Mouse (Mus musculus) left cerebral cortex, postnatal 14 days (tissue): ENCODE measurements around the gene Msh5. TPM values are rescaled to one million over a fixed set of nuclear protein-coding genes. Genes with fewer than 3 reads are reported as not detected.
"Not testable (repeated sequence)": the region's sequence is repeated elsewhere in the genome, so short reads cannot be mapped to it uniquely, and the experiment has no call there.

Experiments
- DNase-seq, 2 experiments: peaks; one replicate each; pipeline ENCODE4 v3.0.0; 2021 to 2022; ENCODE audit warnings: low spot score in 2 of 2, mixed read lengths in 1 of 2
- intact Hi-C: fragments of 180-260 bp; cut with DNase I; formaldehyde crosslinking; loops from one replicate; pipeline ENCODE4 v1.15.1; 2025
- total RNA-seq, 2 experiments: library from RNA; stranded (reverse); gene quantifications; 2 replicates each; pipeline ENCODE4 v1.2.3; 2021

Msh5 gene
- total RNA-seq, 2 experiments from 2014 or later, result 0.59 to 0.75 TPM

DNA sequence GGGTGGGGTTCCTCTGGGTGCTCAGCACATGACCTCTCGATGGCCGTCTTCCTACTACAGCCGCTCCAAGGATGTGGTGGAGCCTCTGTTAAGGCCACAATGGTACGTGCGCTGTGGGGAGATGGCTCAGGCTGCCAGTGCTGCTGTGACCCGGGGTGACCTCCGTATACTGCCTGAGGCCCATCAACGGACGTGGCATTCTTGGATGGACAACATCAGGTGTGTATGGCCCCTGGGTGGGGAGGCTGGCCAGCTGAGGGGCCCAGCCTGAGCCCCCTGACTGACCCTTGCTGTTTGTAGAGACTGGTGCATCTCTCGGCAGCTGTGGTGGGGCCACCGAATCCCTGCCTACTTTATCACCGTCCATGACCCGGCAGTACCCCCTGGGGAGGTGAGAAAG is 34.1 kb downstream of the Msh5 start:
- intact Hi-C loops, result no loop called here
- no peak for DNase-seq

DNA sequence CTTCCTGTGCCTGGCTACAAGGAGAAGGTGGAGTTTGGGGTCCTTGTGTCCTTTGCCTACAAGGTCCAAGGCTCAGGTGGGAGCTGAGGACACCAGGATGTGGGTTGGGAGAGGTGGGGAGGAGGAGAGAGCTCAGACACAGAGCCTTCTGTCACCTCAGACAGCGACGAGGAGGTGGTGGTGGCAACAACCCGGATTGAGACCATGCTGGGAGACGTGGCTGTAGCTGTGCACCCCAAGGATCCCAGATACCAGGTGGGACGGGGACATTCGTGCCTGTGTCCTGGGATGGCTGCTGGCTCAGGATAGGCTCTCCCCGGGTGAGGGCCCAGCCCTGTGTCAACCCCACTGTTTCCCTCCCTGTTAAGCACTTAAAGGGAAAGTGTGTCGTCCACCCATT is 35.1 kb downstream of the Msh5 start:
- intact Hi-C loops, result no loop called here
- DNase-seq, result no peak

- DNase-seq, result no peak
- intact Hi-C loops, result loop anchor here (10.0 kb wide), 1 partner anchor 225 kb away; the partner anchor contains the start of genes Atp6v1g2 and Nfkbil1
Observed at GRCm38 (mm10) chr17:35009586-35009985, 37.0 kb downstream of the Msh5 start.

- no peak for DNase-seq
- intact Hi-C loops, result loop anchor here (10.0 kb wide), 1 partner anchor 227 kb away; the partner anchor contains the start of genes Atp6v1g2 and Nfkbil1
Observed at GRCm38 (mm10) chr17:35007387-35007991, 39.1 kb downstream of the Msh5 start.

DNA sequence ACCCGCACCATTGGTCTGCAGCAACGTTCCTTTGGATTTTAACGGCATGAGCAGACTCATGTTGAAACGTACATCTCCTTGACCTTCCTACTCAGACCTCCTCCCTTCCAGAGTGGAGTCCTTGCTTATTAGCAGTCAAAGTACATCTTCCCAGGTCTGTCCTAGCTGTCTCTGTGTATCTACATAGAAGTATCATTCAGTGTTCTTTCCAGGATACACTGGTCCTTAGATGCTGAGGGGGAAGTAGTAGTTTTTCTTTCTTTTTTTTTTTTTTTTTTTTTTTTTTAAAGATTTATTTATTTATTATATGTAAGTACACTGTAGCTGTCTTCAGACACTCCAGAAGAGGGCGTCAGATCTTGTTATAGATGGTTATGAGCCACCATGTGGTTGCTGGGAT is 40.6 kb downstream of the Msh5 start:
- DNase-seq, result not testable (repeated sequence)
- intact Hi-C loops, result loop anchor here (10.0 kb wide), 1 partner anchor 229 kb away; the partner anchor contains the start of genes Atp6v1g2 and Nfkbil1

DNA sequence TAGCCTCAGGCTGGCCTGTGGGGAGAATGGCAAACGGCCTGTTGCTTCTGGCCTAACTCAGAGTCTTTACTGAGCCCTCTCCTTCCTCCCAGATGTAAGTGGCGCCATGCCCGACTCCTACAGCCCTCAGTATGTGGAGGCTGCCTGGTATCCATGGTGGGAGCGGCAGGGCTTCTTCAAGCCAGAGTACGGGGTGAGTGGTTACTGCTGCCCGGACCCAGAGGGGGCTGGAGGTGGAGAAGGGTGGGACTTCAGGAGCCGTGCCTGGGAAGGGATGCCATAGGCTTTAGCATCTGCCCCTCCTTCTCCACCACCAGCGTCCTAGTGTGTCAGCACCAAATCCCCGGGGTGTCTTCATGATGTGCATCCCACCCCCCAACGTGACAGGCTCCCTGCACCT is 41.4 kb downstream of the Msh5 start:
- intact Hi-C loops, result loop anchor here (10.0 kb wide), 1 partner anchor 230 kb away; the partner anchor contains the start of genes Atp6v1g2 and Nfkbil1
- no peak for DNase-seq

DNA sequence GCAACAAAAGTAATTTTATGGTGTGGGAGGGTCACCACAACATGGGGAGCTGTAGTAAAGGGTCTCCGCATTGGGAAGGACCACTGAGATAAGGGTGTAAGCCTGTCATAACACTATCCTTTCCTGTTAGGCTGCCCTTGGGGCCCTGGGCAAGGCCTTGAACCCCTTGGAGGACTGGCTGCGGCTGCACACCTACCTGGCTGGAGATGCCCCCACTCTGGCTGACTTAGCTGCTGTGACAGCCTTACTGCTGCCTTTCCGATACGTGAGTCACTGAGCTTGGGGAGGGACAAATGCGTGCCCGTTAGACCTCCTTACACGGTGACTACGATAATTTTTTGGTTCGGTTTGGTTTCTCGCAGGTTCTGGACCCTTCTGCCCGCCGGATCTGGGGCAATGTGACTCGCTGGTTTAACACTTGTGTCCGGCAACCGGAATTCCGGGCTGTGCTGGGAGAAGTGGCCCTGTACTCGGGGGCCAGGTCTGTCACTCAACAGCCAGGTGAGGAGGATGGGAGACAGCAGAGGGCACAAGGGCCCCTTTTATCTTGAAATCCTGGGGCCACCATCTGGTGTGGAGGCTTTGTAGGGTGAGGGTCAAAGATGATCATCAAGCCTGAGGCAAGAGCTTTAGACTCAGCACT is 42.3 kb downstream of the Msh5 start:
- DNase-seq, result no peak
- intact Hi-C loops, result loop anchor here (10.0 kb wide), 1 partner anchor 231 kb away; the partner anchor contains the start of genes Atp6v1g2 and Nfkbil1

DNA sequence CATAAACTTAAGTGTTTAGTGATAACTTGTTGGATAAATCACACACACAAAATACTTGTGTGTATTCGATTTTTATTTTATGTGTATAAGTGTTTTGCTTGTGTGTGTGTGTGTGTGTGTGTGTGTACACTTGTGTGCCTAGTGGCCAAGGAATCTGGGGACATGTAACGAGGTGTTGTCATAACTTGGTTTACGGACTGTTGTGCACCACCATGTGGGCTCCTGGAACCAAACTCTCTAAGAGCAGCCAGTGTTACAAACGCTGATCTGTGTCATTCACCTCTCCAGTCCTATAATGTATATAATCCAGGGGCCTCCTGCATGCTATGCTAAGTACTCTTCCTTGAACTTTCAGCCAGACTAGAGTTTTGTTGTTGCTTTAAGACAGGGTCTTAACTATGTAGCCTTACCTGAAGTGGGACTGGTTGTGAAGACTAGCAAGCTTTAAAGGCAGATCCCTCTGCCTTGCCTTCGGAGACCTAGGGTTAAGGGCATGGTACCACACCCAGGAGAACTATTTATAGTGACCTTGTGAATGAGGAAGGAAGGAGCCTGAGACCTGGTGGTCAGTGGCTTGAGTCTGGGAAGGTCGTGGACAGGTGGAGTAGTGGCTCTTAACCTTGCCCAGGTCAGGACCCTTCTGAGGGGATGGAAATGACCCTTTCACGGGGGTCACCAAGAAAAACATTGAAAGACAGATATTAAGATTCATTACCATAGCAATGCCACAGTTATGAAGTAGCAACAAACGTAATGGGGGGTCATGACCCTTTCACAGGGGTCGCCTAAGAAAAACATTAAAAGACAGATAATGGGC is 43.3 kb downstream of the Msh5 start:
- intact Hi-C loops, result loop anchor here (10.0 kb wide), 1 partner anchor 232 kb away; the partner anchor contains the start of genes Atp6v1g2 and Nfkbil1
- no peak for DNase-seq

DNA sequence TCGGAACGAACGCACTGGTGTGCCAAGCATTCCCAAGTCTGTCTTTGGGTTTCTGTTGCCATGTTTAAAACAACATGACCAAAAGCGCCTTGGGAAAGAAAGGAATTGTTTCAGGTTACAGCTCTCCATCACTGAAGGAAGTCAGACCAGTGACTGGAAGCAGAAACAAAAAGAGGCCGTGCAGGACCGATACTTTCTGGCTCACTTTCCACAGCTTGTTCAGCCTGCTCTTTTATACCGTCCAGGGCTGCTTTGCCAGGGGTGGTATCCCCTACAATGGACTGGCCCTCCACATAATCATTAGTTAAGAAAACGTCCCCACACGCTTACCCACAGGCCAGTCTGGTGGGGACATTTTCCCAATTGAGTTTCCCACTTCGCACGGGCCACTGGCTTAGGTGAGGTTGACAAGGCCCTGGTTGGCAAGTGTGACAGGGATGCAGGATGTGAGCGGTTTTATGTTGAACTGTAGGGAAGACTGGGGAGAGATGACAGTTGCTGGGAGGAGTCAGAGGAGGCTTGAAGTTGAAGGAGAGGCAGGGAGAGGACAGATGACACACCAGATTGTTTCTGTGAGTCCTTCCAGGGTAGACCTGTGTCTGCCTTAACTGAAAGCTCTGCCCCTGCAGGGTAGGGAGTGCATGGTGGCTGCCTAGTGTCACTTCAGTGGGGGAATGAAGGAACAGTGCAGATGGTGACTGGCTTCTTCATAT is 44.2 kb downstream of the Msh5 start:
- DNase-seq, result no peak
- intact Hi-C loops, result loop anchor here (10.0 kb wide), 1 partner anchor 232 kb away; the partner anchor contains the start of genes Atp6v1g2 and Nfkbil1

- DNase-seq, result peak; percentile 38 to 73
Observed at GRCm38 (mm10) chr17:35001452-35002152, 44.9 kb downstream of the Msh5 start.

DNA sequence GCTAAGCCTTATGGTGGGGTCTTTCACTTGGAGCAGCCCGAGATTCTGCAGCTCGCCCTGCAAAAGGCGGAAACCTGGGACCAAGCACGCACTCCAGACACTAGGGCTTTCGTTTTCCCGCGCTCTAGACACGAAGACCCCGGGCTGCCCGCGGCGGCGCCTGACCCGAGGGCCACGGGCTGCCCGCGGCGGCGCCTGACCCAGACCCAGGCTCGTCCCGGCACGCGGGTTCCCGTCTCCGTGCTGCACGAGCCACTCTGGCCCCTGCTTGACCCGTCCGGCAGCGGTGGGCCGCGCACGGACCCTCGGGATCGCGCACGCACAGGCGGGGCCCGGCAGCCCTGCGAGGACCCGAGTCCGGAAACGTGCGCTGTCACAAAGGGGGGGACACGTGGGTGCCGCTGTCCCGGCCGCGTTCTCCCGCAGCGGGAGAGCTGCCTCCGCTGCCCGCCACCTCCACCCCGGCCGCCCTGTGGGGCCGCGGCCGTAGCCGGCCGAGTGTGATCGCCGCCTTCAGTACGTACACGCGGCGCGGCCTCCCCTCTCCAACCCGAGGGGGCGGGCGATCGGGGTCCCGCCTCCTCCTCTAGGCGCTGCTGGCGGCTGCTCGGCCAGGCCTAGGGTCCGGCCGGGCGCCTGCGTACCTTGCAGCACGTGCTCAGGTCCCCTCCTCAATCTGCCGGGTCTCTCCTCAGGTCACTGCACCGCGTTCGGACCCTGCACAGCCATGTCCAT is 45.7 kb downstream of the Msh5 start, which contains the start of gene Vars:
Gene Vars (plus strand): TSS at position 271 of the 735 bp plus-strand sequence.
- DNase-seq, result peak; percentile 68 to 71
- intact Hi-C loops, result loop anchor here (10.0 kb wide), 1 partner anchor 234 kb away; the partner anchor contains the start of genes Atp6v1g2 and Nfkbil1

More at GRCm38 (mm10) chr17:35001452-35002152, 44.9 kb downstream of the Msh5 start:
- intact Hi-C loops, result loop anchor here (10.0 kb wide), 1 partner anchor 233 kb away; the partner anchor contains the start of genes Atp6v1g2 and Nfkbil1

GRCm38 (mm10) chr17:34999871-35000716 is 46.5 kb downstream of the Msh5 start:
- DNase-seq, result not testable (repeated sequence)
- intact Hi-C loops, result loop anchor here (10.0 kb wide), 1 partner anchor 235 kb away; the partner anchor contains the start of genes Atp6v1g2 and Nfkbil1

GRCm38 (mm10) chr17:34998526-34999430 is 47.8 kb downstream of the Msh5 start:
- intact Hi-C loops, result no loop called here
- DNase-seq, result no peak

GRCm38 (mm10) chr17:34997142-34997483 is 49.4 kb downstream of the Msh5 start:
- intact Hi-C loops, result no loop called here
- DNase-seq, result no peak

- intact Hi-C loops, result no loop called here
- no peak for DNase-seq
Observed at GRCm38 (mm10) chr17:34996411-34997141, 50.0 kb downstream of the Msh5 start.
